Mouse (Mus musculus) thymus, postnatal 4 days (tissue): ENCODE data around the gene Espnl.

ENCODE experiments used
- DNase-seq: peaks from one replicate; pipeline ENCODE4 v3.0.0; 2021

Espnl gene

GRCm38 (mm10) chr1:91390369-91390768, 68.5 kb downstream of the Espnl start:
- no peak for DNase-seq

- no peak for DNase-seq
These were observed 76.0 kb downstream of the Espnl start for GRCm38 (mm10) chr1:91397927-91398259.
